Mouse (Mus musculus): ENCODE data around the gene Umps.

- TF ChIP-seq POLR2A (IDR thresholded peaks at IDR 0.05; ENCODE audit: low read depth, low read length) (no peak), CTCF (IDR thresholded peaks at IDR 0.05; ENCODE audit: extremely low read depth, insufficient read length, insufficient replicate concordance, low read depth, low read length) (peak; percentile 75; the same call in 1 of the 2 replicates)
These were observed 29.2 kb upstream of the Umps start for GRCm38 (mm10) chr16:33996030-33996429.

All from small intestine, adult 2 months (tissue).